Mouse (Mus musculus) hindbrain, embryonic 10.5 days (tissue): ENCODE data around the gene Supt20. TPM values are rescaled to one million over a fixed set of nuclear protein-coding genes. Genes with fewer than 3 reads are reported as not detected.

Experiments
- DNase-seq: peaks from one replicate; pipeline ENCODE4 v3.0.0-alpha.2; 2017; ENCODE audit warnings: low spot score
- H3K27ac ChIP-seq: fragments of 300-500 bp; sonication (generic); 2 replicates; pipeline ENCODE4 v1.5.1; 2016; ENCODE audit warnings: mild to moderate bottlenecking, moderate library complexity
- H3K27me3 ChIP-seq: fragments of 300-500 bp; sonication (generic); 2 replicates; pipeline ENCODE4 v1.6.1; 2016; ENCODE audit warnings: mild to moderate bottlenecking; ENCODE audit not compliant: poor library complexity, insufficient read depth, severe bottlenecking
- H3K36me3 ChIP-seq: fragments of 300-500 bp; sonication (generic); 2 replicates; pipeline ENCODE4 v1.6.1; 2016; ENCODE audit warnings: mild to moderate bottlenecking, moderate library complexity
- H3K4me1 ChIP-seq: fragments of 300-500 bp; sonication (generic); replicated peaks from 2 replicates; pipeline ENCODE4 v1.6.1; 2016; ENCODE audit warnings: mild to moderate bottlenecking
- H3K4me3 ChIP-seq: fragments of 300-500 bp; sonication (generic); 2 replicates; pipeline ENCODE4 v1.5.1; 2016; ENCODE audit warnings: mild to moderate bottlenecking, moderate library complexity
- H3K9me3 ChIP-seq: fragments of 300-500 bp; sonication (generic); 2 replicates; pipeline ENCODE4 v1.6.1; 2016; ENCODE audit warnings: mild to moderate bottlenecking, moderate library complexity
- WGBS: fragments of 180-500 bp; shearing (Covaris S2); methylation state at CpG from one replicate; pipeline ENCODE4 v1.1.7; 2016; 5-methylcytosine and 5-hydroxymethylcytosine counted together
- polyA plus RNA-seq: library from polyadenylated mRNA; unstranded; fragments of >200 nt; fragmentation: Nextera tagmentation; extraction: Ambion mirVana; gene quantifications from 2 replicates; pipeline ENCODE4 v1.2.1, GENCODE M21; 2016

The Supt20 gene
- polyA plus RNA-seq, 1 experiment from 2014 or later: 105 TPM

DNA sequence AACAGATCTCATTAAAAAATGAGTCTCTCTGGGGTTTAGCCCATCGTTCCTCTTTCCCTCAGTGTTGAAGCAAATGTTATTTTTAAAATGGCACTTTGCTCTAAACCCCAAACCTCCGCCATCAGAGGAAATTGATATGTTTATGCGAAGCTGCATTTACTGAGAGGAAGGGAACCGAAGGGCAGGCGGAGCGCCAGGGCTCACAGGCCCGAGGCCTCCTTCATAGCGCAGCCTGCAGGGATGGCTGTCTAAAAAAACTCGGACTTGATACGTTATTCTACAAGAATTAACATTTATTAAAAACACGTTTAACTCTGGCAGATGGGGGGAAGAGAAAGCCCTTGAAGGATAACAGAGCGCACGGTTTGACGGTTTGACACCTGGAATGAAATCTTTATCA, 73.4 kb downstream of the Supt20 start:
- 83% methylated on average over 14 of the region's 14 CpGs for WGBS
- Histone ChIP-seq H3K27ac (no peak overlapping the region), H3K27me3 (no peaks in the 10 kb centered on the region)

GRCm38 (mm10) chr3:54766811-54767210, 74.2 kb downstream of the Supt20 start:
- no peaks in the 10 kb centered on the region; the same call in 1 of the 2 replicates for H3K9me3 ChIP-seq
- no peaks in the 10 kb centered on the region for H3K36me3 ChIP-seq
- WGBS: 87% methylated on average over 5 of the region's 5 CpGs
- H3K4me3 ChIP-seq: no peak overlapping the region
- H3K27ac ChIP-seq: no peak overlapping the region
- no peaks in the 10 kb centered on the region for H3K27me3 ChIP-seq
- peaks cover 6% of the 10 kb centered on the region; the same call in 1 of the 2 replicates for H3K4me1 ChIP-seq
- DNase-seq: no peak

More for the DNA sequence above, 73.4 kb downstream of the Supt20 start:
- Histone ChIP-seq H3K36me3 (no peaks in the 10 kb centered on the region), H3K4me3 (no peak overlapping the region), H3K9me3 (no peaks in the 10 kb centered on the region; the same call in 1 of the 2 replicates), H3K4me1 (peaks cover 14% of the 10 kb centered on the region)
- DNase-seq: no peak

- Histone ChIP-seq H3K9me3 (peaks cover 2% of the 10 kb centered on the region; the same call in 1 of the 2 replicates), H3K27ac (no peak overlapping the region), H3K27me3 (no peaks in the 10 kb centered on the region), H3K36me3 (no peaks in the 10 kb centered on the region), H3K4me1 (0 out of 2 replicates have a peak, but pooled peaks cover 3% of the 10 kb centered on the region), H3K4me3 (no peak overlapping the region)
- no peak for DNase-seq
- 92% methylated on average over 8 of the region's 8 CpGs for WGBS
Measured at GRCm38 (mm10) chr3:54768592-54768991, 76.0 kb downstream of the Supt20 start.

DNA sequence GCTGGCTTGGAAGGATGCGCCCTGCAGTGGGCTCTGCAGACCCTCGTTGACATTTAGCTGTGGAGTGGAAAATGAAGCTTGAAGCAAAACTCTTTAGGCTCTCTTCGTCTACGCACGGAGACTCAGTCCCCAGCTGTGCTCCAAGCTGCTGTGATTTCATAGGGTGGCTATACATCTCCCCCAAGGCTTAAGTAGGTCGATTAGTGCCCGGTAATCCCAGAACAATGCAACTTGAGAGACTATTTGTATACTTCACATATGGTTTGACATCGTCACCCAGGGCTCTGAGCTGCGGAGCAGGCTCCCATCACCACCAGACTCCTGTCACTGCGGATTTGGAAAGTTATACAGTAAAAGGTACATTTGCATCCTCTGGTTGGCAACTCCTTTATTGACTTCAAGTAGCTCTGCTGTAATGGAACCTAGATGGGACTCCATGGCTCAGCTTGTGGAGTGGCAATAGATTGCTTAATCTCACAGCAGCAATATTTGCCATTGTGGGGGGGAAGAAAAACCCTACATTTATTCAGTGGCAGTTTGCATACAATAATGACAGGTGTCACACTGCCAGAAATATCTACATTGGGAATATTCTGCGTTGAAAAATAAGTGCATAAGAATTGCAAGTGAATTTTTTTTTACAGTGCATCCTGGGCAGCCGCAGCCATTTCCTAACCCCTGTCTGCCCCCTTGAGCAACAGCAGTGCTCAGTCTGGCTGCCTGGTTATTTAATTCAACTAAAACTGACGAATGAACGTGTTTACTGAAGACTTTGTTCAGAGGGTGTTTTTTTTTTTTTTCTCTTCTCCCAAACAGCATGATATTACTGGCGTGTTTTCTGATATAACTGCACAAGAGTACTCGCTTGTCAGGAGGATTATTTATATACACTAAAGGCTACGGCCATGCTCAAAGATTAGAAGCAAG, 77.0 kb downstream of the Supt20 start:
- no peaks in the 10 kb centered on the region for H3K27me3 ChIP-seq
- H3K36me3 ChIP-seq: no peaks in the 10 kb centered on the region
- H3K9me3 ChIP-seq: peaks cover 4% of the 10 kb centered on the region; the same call in 1 of the 2 replicates
- H3K4me1 ChIP-seq: no peaks in the 10 kb centered on the region
- H3K4me3 ChIP-seq: no peak overlapping the region
- no peak overlapping the region for H3K27ac ChIP-seq
- 80% methylated on average over 17 of the region's 17 CpGs for WGBS
- no peak for DNase-seq

GRCm38 (mm10) chr3:54773613-54774012, 81.0 kb downstream of the Supt20 start:
- H3K4me3 ChIP-seq: no peak overlapping the region
- no peak overlapping the region for H3K27ac ChIP-seq
- H3K4me1 ChIP-seq: 0 out of 2 replicates have a peak, but pooled peaks cover 3% of the 10 kb centered on the region
- no peaks in the 10 kb centered on the region for H3K27me3 ChIP-seq
- DNase-seq: no peak
- peaks cover 4% of the 10 kb centered on the region; the same call in 1 of the 2 replicates for H3K9me3 ChIP-seq
- H3K36me3 ChIP-seq: no peaks in the 10 kb centered on the region
- WGBS: 83% methylated on average over 6 of the region's 6 CpGs

DNA sequence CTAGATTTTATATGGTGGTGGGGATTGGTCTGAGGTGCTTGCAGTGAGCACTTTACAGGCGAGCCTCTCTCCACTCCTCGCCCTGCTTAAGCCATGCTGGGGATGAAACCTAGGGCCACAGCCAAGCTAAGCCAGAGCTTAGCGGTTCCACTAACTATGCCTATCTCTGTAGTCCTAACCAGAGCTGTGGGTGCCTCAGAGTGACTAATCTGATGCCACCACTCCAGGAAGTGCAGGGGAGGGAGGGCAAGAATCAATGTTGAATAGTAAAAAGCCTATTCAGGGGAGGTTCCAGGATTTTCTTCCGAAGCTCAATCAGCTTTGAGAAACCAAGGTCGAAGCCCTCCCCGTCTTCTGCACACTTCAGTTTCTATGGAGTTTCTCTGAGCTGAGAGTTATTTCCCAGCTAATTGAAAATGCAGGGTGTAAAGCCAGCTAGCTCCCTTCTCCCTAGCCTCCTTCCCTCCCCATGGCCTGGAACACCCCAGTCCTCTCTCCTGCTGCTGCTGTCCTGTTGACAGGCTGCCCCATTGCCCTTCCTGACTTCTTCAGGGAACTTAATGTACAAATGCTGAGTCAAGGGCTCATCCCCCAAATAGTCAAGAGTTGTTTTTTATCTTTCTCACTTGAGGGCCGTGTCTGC, 83.5 kb downstream of the Supt20 start:
- no peaks in the 10 kb centered on the region for H3K36me3 ChIP-seq
- no peak overlapping the region for H3K4me3 ChIP-seq
- H3K27ac ChIP-seq: no peak overlapping the region
- peaks cover 4% of the 10 kb centered on the region; the same call in 1 of the 2 replicates for H3K9me3 ChIP-seq
- DNase-seq: no peak
- H3K27me3 ChIP-seq: no peaks in the 10 kb centered on the region
- H3K4me1 ChIP-seq: 0 out of 2 replicates have a peak, but pooled peaks cover 3% of the 10 kb centered on the region
- 76% methylated on average over 7 of the region's 7 CpGs for WGBS

Other genes starting within 250 kb of the Supt20 start
- 0.93 TPM in 1 of 2 replicates, not detected in the other for gene Gm21958, start 21.5 kb downstream of the Supt20 start, polyA plus RNA-seq
- gene Exosc8, start 42.6 kb downstream of the Supt20 start, polyA plus RNA-seq: 143 and 175 TPM in 2 replicates
- gene Alg5, start 42.7 kb downstream of the Supt20 start, polyA plus RNA-seq: 37.0 and 41.5 TPM in 2 replicates
- gene Smad9, start 62.8 kb downstream of the Supt20 start, polyA plus RNA-seq: 0.19 and 0.25 TPM in 2 replicates
- 32.9 and 39.5 TPM in 2 replicates for gene Rfxap, start 115.0 kb downstream of the Supt20 start, polyA plus RNA-seq
- gene Sertm1, start 223.1 kb downstream of the Supt20 start, polyA plus RNA-seq: 0.12 and 0.17 TPM in 2 replicates